Mouse (Mus musculus): ENCODE measurements around the gene Tbc1d4. TPM values are rescaled to one million over a fixed set of nuclear protein-coding genes. Genes with fewer than 3 reads are reported as not detected.

The Tbc1d4 gene
- polyA plus RNA-seq, 1 experiment from 2014 or later, result 8.7 TPM

- Histone ChIP-seq H3K27me3 (ENCODE audit: control insufficient read depth, insufficient read depth, low read length) (no peaks in the 10 kb centered on the region), H3K4me2 (replicated peaks; ENCODE audit: low read depth, low read length) (no peak overlapping the region), H3K4me1 (ENCODE audit: control insufficient read depth, insufficient read depth, low read length) (no peaks in the 10 kb centered on the region), H3K9ac (replicated peaks; ENCODE audit: low read depth, low read length) (no peak overlapping the region), H3K36me3 (ENCODE audit: control insufficient read depth, insufficient read depth, low read length) (no peaks in the 10 kb centered on the region), H3K27ac (ENCODE audit: low read length) (no peak overlapping the region), H3K4me3 (ENCODE audit: low read depth, low read length) (no peak overlapping the region), H3K9me3 (ENCODE audit: control insufficient read depth, low read depth, low read length) (no peaks in the 10 kb centered on the region)
- 22% methylated on average over 5 of the region's 5 CpGs for WGBS
- ATAC-seq (ENCODE audit: insufficient number of reproducible peaks, insufficient read depth, low FRiP score, low read depth), result no peak
Measured at GRCm38 (mm10) chr14:101517341-101517740, 91.7 kb downstream of the Tbc1d4 start.

- WGBS, result 32% methylated on average over 5 of the region's 5 CpGs
- ATAC-seq (ENCODE audit: insufficient number of reproducible peaks, insufficient read depth, low FRiP score, low read depth), result no peak; the same call in 1 of the 2 replicates
- no peaks in the 10 kb centered on the region for H3K4me1 ChIP-seq (ENCODE audit: control insufficient read depth, insufficient read depth, low read length)
- H3K4me3 ChIP-seq (ENCODE audit: low read depth, low read length), result no peak overlapping the region
- H3K27ac ChIP-seq (ENCODE audit: low read length), result no peak overlapping the region
- no peaks in the 10 kb centered on the region for H3K9me3 ChIP-seq (ENCODE audit: control insufficient read depth, low read depth, low read length)
- H3K27me3 ChIP-seq (ENCODE audit: control insufficient read depth, insufficient read depth, low read length), result no peaks in the 10 kb centered on the region
- H3K36me3 ChIP-seq (ENCODE audit: control insufficient read depth, insufficient read depth, low read length), result no peaks in the 10 kb centered on the region
- no peak overlapping the region for H3K9ac ChIP-seq (replicated peaks; ENCODE audit: low read depth, low read length)
- no peak overlapping the region for H3K4me2 ChIP-seq (replicated peaks; ENCODE audit: low read depth, low read length)
Measured at GRCm38 (mm10) chr14:101516864-101517263, 92.1 kb downstream of the Tbc1d4 start.

GRCm38 (mm10) chr14:101516031-101516430 lies 93.0 kb downstream of the Tbc1d4 start:
- no peak for ATAC-seq (ENCODE audit: insufficient number of reproducible peaks, insufficient read depth, low FRiP score, low read depth)
- H3K27ac ChIP-seq (ENCODE audit: low read length), result no peak overlapping the region
- 93% methylated on average over 11 of the region's 11 CpGs for WGBS

GRCm38 (mm10) chr14:101515271-101515670 lies 93.7 kb downstream of the Tbc1d4 start:
- 60% methylated on average over 4 of the region's 4 CpGs for WGBS
- Histone ChIP-seq H3K9me3 (ENCODE audit: control insufficient read depth, low read depth, low read length) (no peaks in the 10 kb centered on the region), H3K4me3 (ENCODE audit: low read depth, low read length) (no peak overlapping the region), H3K4me1 (ENCODE audit: control insufficient read depth, insufficient read depth, low read length) (no peaks in the 10 kb centered on the region), H3K27ac (ENCODE audit: low read length) (no peak overlapping the region), H3K36me3 (ENCODE audit: control insufficient read depth, insufficient read depth, low read length) (no peaks in the 10 kb centered on the region), H3K9ac (replicated peaks; ENCODE audit: low read depth, low read length) (no peak overlapping the region), H3K27me3 (ENCODE audit: control insufficient read depth, insufficient read depth, low read length) (no peaks in the 10 kb centered on the region), H3K4me2 (replicated peaks; ENCODE audit: low read depth, low read length) (no peak overlapping the region)
- no peak for ATAC-seq (ENCODE audit: insufficient number of reproducible peaks, insufficient read depth, low FRiP score, low read depth)

More at GRCm38 (mm10) chr14:101516031-101516430, 93.0 kb downstream of the Tbc1d4 start:
- Histone ChIP-seq H3K4me2 (replicated peaks; ENCODE audit: low read depth, low read length) (no peak overlapping the region), H3K4me3 (ENCODE audit: low read depth, low read length) (no peak overlapping the region), H3K36me3 (ENCODE audit: control insufficient read depth, insufficient read depth, low read length) (no peaks in the 10 kb centered on the region), H3K9ac (replicated peaks; ENCODE audit: low read depth, low read length) (no peak overlapping the region), H3K4me1 (ENCODE audit: control insufficient read depth, insufficient read depth, low read length) (no peaks in the 10 kb centered on the region), H3K9me3 (ENCODE audit: control insufficient read depth, low read depth, low read length) (no peaks in the 10 kb centered on the region), H3K27me3 (ENCODE audit: control insufficient read depth, insufficient read depth, low read length) (no peaks in the 10 kb centered on the region)

GRCm38 (mm10) chr14:101514557-101514971 lies 94.4 kb downstream of the Tbc1d4 start:
- H3K9me3 ChIP-seq (ENCODE audit: control insufficient read depth, low read depth, low read length), result no peaks in the 10 kb centered on the region
- H3K27ac ChIP-seq (ENCODE audit: low read length), result no peak overlapping the region
- H3K4me3 ChIP-seq (ENCODE audit: low read depth, low read length), result no peak overlapping the region
- no peak overlapping the region for H3K9ac ChIP-seq (replicated peaks; ENCODE audit: low read depth, low read length)
- ATAC-seq (ENCODE audit: insufficient number of reproducible peaks, insufficient read depth, low FRiP score, low read depth), result no peak
- no peak overlapping the region for H3K4me2 ChIP-seq (replicated peaks; ENCODE audit: low read depth, low read length)
- no peaks in the 10 kb centered on the region for H3K27me3 ChIP-seq (ENCODE audit: control insufficient read depth, insufficient read depth, low read length)
- no peaks in the 10 kb centered on the region for H3K36me3 ChIP-seq (ENCODE audit: control insufficient read depth, insufficient read depth, low read length)
- no peaks in the 10 kb centered on the region for H3K4me1 ChIP-seq (ENCODE audit: control insufficient read depth, insufficient read depth, low read length)
- WGBS, result 69% methylated on average over 5 of the region's 5 CpGs

GRCm38 (mm10) chr14:101513163-101513562 lies 95.8 kb downstream of the Tbc1d4 start:
- Histone ChIP-seq H3K27ac (ENCODE audit: low read length) (no peak overlapping the region), H3K9me3 (ENCODE audit: control insufficient read depth, low read depth, low read length) (no peaks in the 10 kb centered on the region), H3K27me3 (ENCODE audit: control insufficient read depth, insufficient read depth, low read length) (no peaks in the 10 kb centered on the region), H3K4me3 (ENCODE audit: low read depth, low read length) (no peak overlapping the region), H3K4me1 (ENCODE audit: control insufficient read depth, insufficient read depth, low read length) (no peaks in the 10 kb centered on the region), H3K4me2 (replicated peaks; ENCODE audit: low read depth, low read length) (no peak overlapping the region), H3K36me3 (ENCODE audit: control insufficient read depth, insufficient read depth, low read length) (no peaks in the 10 kb centered on the region), H3K9ac (replicated peaks; ENCODE audit: low read depth, low read length) (no peak overlapping the region)
- 72% methylated on average over 11 of the region's 11 CpGs for WGBS
- no peak for ATAC-seq (ENCODE audit: insufficient number of reproducible peaks, insufficient read depth, low FRiP score, low read depth)

- Histone ChIP-seq H3K36me3 (ENCODE audit: control insufficient read depth, insufficient read depth, low read length) (no peaks in the 10 kb centered on the region), H3K9ac (replicated peaks; ENCODE audit: low read depth, low read length) (no peak overlapping the region), H3K4me2 (replicated peaks; ENCODE audit: low read depth, low read length) (no peak overlapping the region), H3K27ac (ENCODE audit: low read length) (no peak overlapping the region), H3K4me1 (ENCODE audit: control insufficient read depth, insufficient read depth, low read length) (no peaks in the 10 kb centered on the region), H3K27me3 (ENCODE audit: control insufficient read depth, insufficient read depth, low read length) (no peaks in the 10 kb centered on the region), H3K4me3 (ENCODE audit: low read depth, low read length) (no peak overlapping the region), H3K9me3 (ENCODE audit: control insufficient read depth, low read depth, low read length) (no peaks in the 10 kb centered on the region)
- no peak for ATAC-seq (ENCODE audit: insufficient number of reproducible peaks, insufficient read depth, low FRiP score, low read depth)
- WGBS, result 60% methylated on average over 8 of the region's 8 CpGs
Measured at GRCm38 (mm10) chr14:101511410-101511809, 97.6 kb downstream of the Tbc1d4 start.

- no peaks in the 10 kb centered on the region for H3K27me3 ChIP-seq (ENCODE audit: control insufficient read depth, insufficient read depth, low read length)
- no peak overlapping the region for H3K4me2 ChIP-seq (replicated peaks; ENCODE audit: low read depth, low read length)
- WGBS, result 78% methylated on average over 13 of the region's 13 CpGs
- no peaks in the 10 kb centered on the region for H3K9me3 ChIP-seq (ENCODE audit: control insufficient read depth, low read depth, low read length)
- no peak overlapping the region for H3K27ac ChIP-seq (ENCODE audit: low read length)
- ATAC-seq (ENCODE audit: insufficient number of reproducible peaks, insufficient read depth, low FRiP score, low read depth), result no peak
- no peaks in the 10 kb centered on the region for H3K4me1 ChIP-seq (ENCODE audit: control insufficient read depth, insufficient read depth, low read length)
- no peak overlapping the region for H3K9ac ChIP-seq (replicated peaks; ENCODE audit: low read depth, low read length)
- H3K4me3 ChIP-seq (ENCODE audit: low read depth, low read length), result no peak overlapping the region
- H3K36me3 ChIP-seq (ENCODE audit: control insufficient read depth, insufficient read depth, low read length), result no peaks in the 10 kb centered on the region
Measured at GRCm38 (mm10) chr14:101510540-101511313, 98.3 kb downstream of the Tbc1d4 start.

- Histone ChIP-seq H3K27me3 (ENCODE audit: control insufficient read depth, insufficient read depth, low read length) (no peaks in the 10 kb centered on the region), H3K27ac (ENCODE audit: low read length) (no peak overlapping the region), H3K9me3 (ENCODE audit: control insufficient read depth, low read depth, low read length) (no peaks in the 10 kb centered on the region), H3K36me3 (ENCODE audit: control insufficient read depth, insufficient read depth, low read length) (no peaks in the 10 kb centered on the region), H3K4me1 (ENCODE audit: control insufficient read depth, insufficient read depth, low read length) (no peaks in the 10 kb centered on the region), H3K4me3 (ENCODE audit: low read depth, low read length) (no peak overlapping the region), H3K4me2 (replicated peaks; ENCODE audit: low read depth, low read length) (no peak overlapping the region), H3K9ac (replicated peaks; ENCODE audit: low read depth, low read length) (no peak overlapping the region)
- no peak for ATAC-seq (ENCODE audit: insufficient number of reproducible peaks, insufficient read depth, low FRiP score, low read depth)
- 68% methylated on average over 7 of the region's 7 CpGs for WGBS
Measured at GRCm38 (mm10) chr14:101509759-101510158, 99.2 kb downstream of the Tbc1d4 start.
